Mouse (Mus musculus): ENCODE results near the gene Dock9. TPM values are rescaled to one million over a fixed set of nuclear protein-coding genes. Genes with fewer than 3 reads are reported as not detected.

The Dock9 gene
- polyA plus RNA-seq, 1 experiment from 2014 or later: 4.8 TPM

DNA sequence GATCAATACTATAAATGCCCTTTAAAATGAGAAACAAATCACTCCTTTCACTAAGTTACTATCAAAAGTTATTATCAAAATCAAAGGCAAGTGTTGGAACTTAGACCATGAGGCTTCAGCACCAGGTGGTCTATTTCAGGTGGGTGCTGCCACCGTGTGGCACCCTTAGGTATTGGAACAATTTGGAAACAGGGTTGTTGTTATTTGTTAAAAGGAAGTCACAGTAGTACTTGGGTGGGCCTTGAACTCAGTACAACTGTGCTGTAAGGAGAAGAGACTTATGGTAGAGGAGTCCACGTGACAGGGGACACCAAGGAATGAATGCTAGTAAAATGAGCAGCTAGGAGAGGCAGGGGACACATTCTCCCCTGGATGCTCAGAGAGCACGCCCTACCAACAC, 218.6 kb downstream of the Dock9 start:
- H3K36me3 ChIP-seq: peaks cover 20% of the 10 kb centered on the region
- H3K9ac ChIP-seq: no peak overlapping the region
- 43% methylated on average over 3 of the region's 3 CpGs for WGBS
- no peak overlapping the region for H3K4me3 ChIP-seq
- H3K9me3 ChIP-seq: no peaks in the 10 kb centered on the region
- H3K4me2 ChIP-seq: no peak overlapping the region
- no peak overlapping the region for H3K27ac ChIP-seq (replicated peaks)
- ATAC-seq (ENCODE audit: extremely low read depth, insufficient number of reproducible peaks, low FRiP score, low TSS enrichment): no peak
- 0 out of 2 replicates have a peak, but pooled peaks cover 3% of the 10 kb centered on the region for H3K4me1 ChIP-seq
- H3K27me3 ChIP-seq (replicated peaks): no peaks in the 10 kb centered on the region

DNA sequence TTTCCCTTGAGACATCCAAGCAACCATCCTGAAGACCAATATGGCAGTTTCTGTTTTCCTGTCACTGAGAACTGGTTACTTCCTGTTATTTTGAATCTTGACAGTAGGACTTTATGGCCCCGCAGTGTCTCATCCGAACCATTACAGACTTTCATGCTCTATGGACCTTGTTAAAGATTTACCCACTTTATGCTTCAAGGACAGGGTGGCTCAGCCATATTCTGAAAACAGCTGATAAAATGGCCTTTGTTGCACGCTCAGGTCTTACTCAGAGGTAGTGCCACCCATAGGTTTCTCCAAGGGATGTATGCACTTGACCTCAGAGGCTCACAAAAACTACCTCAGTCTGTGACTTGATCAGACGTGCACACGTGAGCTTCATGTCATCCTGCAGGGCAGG, 224.2 kb downstream of the Dock9 start:
- H3K4me3 ChIP-seq: no peak overlapping the region
- no peak overlapping the region for H3K9ac ChIP-seq
- H3K27me3 ChIP-seq (replicated peaks): no peaks in the 10 kb centered on the region
- no peak overlapping the region for H3K4me2 ChIP-seq
- peaks cover 12% of the 10 kb centered on the region for H3K36me3 ChIP-seq
- H3K9me3 ChIP-seq: no peaks in the 10 kb centered on the region
- ATAC-seq (ENCODE audit: extremely low read depth, insufficient number of reproducible peaks, low FRiP score, low TSS enrichment): no peak
- 86% methylated on average over 5 of the region's 5 CpGs for WGBS
- H3K4me1 ChIP-seq: 0 out of 2 replicates have a peak, but pooled peaks cover 3% of the 10 kb centered on the region
- H3K27ac ChIP-seq (replicated peaks): no peak overlapping the region

DNA sequence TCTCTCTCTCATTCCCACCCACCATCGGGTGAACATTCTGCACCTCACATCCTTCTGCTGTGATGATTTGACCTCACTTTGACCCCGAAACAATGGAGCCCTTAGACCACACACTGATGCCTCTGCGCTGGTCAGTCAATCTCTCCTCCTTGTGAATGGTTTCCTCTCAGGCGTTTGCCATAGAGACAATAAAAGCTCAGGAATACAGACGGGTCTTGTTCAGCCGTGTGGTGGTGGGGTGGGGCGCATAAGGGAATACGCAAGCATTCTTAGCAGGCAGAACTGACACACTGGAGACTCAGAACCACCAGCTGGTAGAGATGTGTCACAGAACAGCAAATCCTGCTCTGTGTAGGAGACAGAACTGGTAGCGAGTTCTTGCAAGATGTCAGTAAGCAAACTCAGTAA, 230.8 kb downstream of the Dock9 start:
- ATAC-seq (ENCODE audit: extremely low read depth, insufficient number of reproducible peaks, low FRiP score, low TSS enrichment): no peak
- no peaks in the 10 kb centered on the region for H3K27me3 ChIP-seq (replicated peaks)
- no peaks in the 10 kb centered on the region for H3K36me3 ChIP-seq
- H3K9ac ChIP-seq: no peak overlapping the region
- no peak overlapping the region for H3K4me3 ChIP-seq
- peaks cover 11% of the 10 kb centered on the region for H3K4me1 ChIP-seq
- H3K4me2 ChIP-seq: no peak overlapping the region
- H3K27ac ChIP-seq (replicated peaks): no peak overlapping the region
- no peaks in the 10 kb centered on the region for H3K9me3 ChIP-seq
- WGBS: 52% methylated on average over 9 of the region's 9 CpGs

DNA sequence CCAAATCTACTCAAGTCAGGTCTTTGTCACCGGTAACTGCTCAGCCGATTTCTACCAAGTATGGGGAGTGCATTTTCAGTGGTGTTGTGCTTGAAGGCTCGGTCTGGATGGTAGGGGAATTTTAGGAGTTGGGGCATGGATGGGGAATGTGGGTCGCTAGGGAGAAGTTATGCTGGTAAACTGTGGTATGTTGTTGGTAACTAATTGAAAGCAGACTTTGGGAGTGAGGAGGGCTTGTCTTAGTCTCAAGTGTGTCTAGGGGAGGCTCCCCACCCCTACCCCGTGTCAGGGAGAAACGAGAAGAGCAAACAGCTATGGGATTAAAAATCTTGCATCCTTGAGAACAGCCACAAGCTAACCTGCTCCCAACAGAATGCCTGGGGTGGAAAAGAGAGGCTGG, 231.7 kb downstream of the Dock9 start:
- WGBS: 58% methylated on average over 6 of the region's 6 CpGs
- Histone ChIP-seq H3K9me3 (no peaks in the 10 kb centered on the region), H3K27me3 (replicated peaks) (no peaks in the 10 kb centered on the region), H3K9ac (no peak overlapping the region), H3K4me2 (no peak overlapping the region), H3K27ac (replicated peaks) (no peak overlapping the region), H3K4me1 (peaks cover 11% of the 10 kb centered on the region), H3K4me3 (no peak overlapping the region), H3K36me3 (peaks cover 2% of the 10 kb centered on the region; the same call in 1 of the 2 replicates)
- ATAC-seq (ENCODE audit: extremely low read depth, insufficient number of reproducible peaks, low FRiP score, low TSS enrichment): no peak

DNA sequence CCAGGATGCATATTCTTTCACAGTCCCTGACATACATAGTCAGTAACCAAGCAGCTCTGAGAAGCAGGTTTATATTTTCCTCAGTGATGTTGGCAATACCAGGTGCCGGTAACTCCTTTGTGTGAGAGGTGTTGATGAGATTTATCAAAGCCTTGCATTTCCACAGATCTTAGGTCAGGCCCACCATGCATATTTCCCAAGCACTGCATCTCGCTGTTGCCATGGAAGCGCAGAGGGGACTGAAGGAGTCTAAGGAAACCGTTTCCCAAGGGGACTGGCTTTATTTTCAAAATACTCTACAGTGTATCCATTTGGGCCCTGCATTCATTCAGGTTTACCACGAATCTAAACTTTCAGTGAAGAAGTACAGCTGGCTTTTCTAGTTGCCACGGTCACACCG, 233.0 kb downstream of the Dock9 start:
- H3K27ac ChIP-seq (replicated peaks): no peak overlapping the region
- no peak overlapping the region for H3K4me2 ChIP-seq
- peaks cover 5% of the 10 kb centered on the region; the same call in 1 of the 2 replicates for H3K36me3 ChIP-seq
- no peak overlapping the region for H3K9ac ChIP-seq
- H3K4me1 ChIP-seq: peaks cover 11% of the 10 kb centered on the region
- WGBS: 73% methylated on average over 7 of the region's 7 CpGs
- ATAC-seq (ENCODE audit: extremely low read depth, insufficient number of reproducible peaks, low FRiP score, low TSS enrichment): no peak
- no peaks in the 10 kb centered on the region for H3K9me3 ChIP-seq
- H3K4me3 ChIP-seq: no peak overlapping the region
- no peaks in the 10 kb centered on the region for H3K27me3 ChIP-seq (replicated peaks)

DNA sequence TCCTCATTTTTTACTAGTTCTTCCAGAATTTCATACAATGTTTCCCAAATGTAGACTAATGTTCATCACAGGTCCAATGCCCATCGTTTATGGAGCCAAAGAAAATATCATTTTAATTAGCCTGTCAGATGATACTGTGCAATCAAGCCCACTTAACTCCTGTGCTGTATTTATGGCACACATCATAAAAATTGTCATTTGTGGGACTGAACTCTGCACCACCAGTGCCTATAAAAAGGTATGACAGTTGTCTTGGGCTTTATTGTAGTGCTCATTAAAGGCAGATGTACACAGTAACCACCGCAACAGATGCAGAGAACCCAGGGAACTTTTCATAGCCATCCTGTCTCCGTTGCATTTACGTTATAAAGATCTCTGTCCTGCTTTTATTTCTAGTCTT, 233.7 kb downstream of the Dock9 start:
- peaks cover 9% of the 10 kb centered on the region; the same call in 1 of the 2 replicates for H3K36me3 ChIP-seq
- no peak overlapping the region for H3K9ac ChIP-seq
- 81% methylated on average over 4 of the region's 4 CpGs for WGBS
- H3K4me3 ChIP-seq: no peak overlapping the region
- H3K4me1 ChIP-seq: peaks cover 11% of the 10 kb centered on the region
- H3K27me3 ChIP-seq (replicated peaks): no peaks in the 10 kb centered on the region
- no peak overlapping the region for H3K4me2 ChIP-seq
- no peaks in the 10 kb centered on the region for H3K9me3 ChIP-seq
- H3K27ac ChIP-seq (replicated peaks): no peak overlapping the region
- no peak for ATAC-seq (ENCODE audit: extremely low read depth, insufficient number of reproducible peaks, low FRiP score, low TSS enrichment)

DNA sequence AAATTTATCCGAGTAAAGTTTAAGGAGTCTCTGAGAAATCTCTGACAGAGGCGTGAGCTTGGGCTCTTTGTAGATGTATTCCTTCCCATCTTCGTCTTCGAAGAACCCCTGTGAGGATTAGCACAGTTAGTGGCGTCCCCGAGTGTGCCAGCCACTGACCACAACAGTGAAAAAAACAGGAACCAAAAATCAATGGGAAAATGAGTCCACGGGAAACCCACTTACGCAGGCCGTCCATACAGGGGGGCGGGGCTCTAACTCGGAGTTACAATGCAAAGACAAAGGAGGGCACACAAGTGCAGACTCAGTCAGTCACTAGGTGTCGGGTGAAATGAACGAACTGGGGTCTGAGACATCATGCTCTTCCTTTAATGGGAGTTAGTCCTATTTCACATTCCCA, 238.6 kb downstream of the Dock9 start:
- no peak overlapping the region for H3K27ac ChIP-seq (replicated peaks)

DNA sequence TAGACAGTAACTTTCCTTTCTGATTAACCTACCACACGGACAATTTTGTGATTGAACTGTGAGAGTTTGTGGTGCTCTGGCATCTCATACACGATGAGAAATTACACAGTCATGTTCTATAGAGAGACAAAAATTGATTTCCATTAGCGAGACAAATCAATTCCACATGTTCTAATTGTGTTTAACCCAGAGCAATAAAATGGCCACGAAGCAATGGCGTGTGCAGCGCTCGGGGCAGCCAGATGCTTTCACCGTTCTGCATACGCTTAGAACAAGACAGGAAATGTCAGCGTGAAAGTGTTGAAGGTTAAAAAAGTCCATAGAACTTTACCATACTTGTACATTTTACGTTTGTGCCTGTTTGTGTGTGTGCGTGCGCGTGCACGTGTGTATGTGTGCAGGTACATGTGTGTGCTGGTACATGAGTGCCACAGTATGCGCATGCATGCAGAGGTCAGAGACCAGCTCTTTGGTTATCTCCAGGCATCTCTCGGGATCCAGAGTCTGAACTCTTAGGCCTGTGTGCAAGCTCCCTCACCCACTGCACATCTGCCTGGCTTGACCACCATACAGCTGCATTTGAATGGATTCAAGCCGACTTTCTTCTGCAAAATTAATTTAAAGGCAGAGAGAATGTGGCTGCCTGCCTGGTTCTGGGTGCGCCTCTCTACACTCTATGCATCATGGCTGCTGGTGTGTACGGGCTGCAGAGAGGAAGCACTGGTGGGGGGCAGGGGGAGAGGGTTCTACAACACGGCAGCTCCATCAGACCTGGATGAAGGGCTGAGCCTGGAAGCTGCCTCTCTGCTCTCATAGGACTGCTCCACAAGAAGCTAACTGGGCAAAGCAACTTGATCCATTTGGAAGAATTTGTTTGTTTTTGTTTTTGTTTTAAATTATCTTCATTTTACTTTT, 241.0 kb downstream of the Dock9 start:
- Histone ChIP-seq H3K27me3 (replicated peaks) (no peaks in the 10 kb centered on the region), H3K4me3 (no peak overlapping the region), H3K4me1 (peaks cover 7% of the 10 kb centered on the region; the same call in 1 of the 2 replicates), H3K27ac (replicated peaks) (no peak overlapping the region), H3K4me2 (no peak overlapping the region), H3K9me3 (no peaks in the 10 kb centered on the region), H3K9ac (no peak overlapping the region), H3K36me3 (peaks cover 14% of the 10 kb centered on the region)
- ATAC-seq (ENCODE audit: extremely low read depth, insufficient number of reproducible peaks, low FRiP score, low TSS enrichment): no peak
- WGBS: 84% methylated on average over 21 of the region's 21 CpGs

More for the DNA sequence above, 238.6 kb downstream of the Dock9 start:
- Histone ChIP-seq H3K9ac (no peak overlapping the region), H3K4me2 (no peak overlapping the region), H3K27me3 (replicated peaks) (no peaks in the 10 kb centered on the region), H3K9me3 (no peaks in the 10 kb centered on the region), H3K4me3 (no peak overlapping the region), H3K36me3 (peaks cover 14% of the 10 kb centered on the region), H3K4me1 (peaks cover 2% of the 10 kb centered on the region; the same call in 1 of the 2 replicates)
- ATAC-seq (ENCODE audit: extremely low read depth, insufficient number of reproducible peaks, low FRiP score, low TSS enrichment): no peak
- 75% methylated on average over 13 of the region's 13 CpGs for WGBS

DNA sequence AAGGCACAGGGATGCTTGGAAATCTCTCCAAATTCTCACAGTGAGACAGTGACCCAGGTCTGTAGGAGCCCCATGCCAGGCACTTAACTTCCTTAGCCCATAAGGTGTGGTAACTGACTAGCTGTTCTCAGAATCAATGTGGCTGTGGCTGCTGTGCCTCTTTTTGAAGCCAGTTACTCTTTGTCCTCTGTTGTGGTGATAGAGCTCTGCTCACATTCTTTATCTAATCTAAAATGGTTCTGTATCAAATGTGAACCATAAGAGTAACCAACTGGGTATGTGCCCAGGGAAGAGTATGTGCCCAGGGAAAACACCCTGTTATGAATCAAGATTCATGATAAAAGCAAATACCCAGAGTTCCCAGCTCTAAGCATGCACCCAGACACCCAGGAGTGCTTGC, 243.9 kb downstream of the Dock9 start:
- ATAC-seq (ENCODE audit: extremely low read depth, insufficient number of reproducible peaks, low FRiP score, low TSS enrichment): no peak
- Histone ChIP-seq H3K9me3 (no peaks in the 10 kb centered on the region), H3K4me2 (no peak overlapping the region), H3K27me3 (replicated peaks) (no peaks in the 10 kb centered on the region), H3K36me3 (peaks cover 14% of the 10 kb centered on the region), H3K9ac (no peak overlapping the region), H3K4me3 (no peak overlapping the region), H3K4me1 (peaks cover 7% of the 10 kb centered on the region; the same call in 1 of the 2 replicates), H3K27ac (replicated peaks) (no peak overlapping the region)

DNA sequence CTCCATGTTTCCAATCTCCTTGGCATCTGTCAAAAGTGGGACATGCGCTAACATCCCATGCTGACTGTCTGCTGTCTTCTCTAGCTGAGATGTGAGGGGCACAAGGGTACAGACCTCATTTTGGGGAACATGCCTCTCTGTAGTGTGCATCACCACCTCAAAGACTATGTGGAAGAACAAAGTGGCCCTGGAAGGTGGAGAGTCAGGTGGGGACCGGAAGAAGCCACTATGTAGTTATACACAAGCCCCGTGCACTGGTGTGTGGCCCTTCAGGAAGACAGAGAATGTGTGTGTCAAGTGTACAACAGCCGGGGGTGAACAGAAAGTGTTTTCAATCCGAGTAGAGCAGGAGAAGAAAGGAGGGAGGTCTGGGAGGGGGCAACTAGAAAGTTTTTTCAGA, 245.1 kb downstream of the Dock9 start:
- H3K36me3 ChIP-seq: peaks cover 17% of the 10 kb centered on the region
- H3K9me3 ChIP-seq: no peaks in the 10 kb centered on the region
- ATAC-seq (ENCODE audit: extremely low read depth, insufficient number of reproducible peaks, low FRiP score, low TSS enrichment): no peak
- 79% methylated on average over 5 of the region's 5 CpGs for WGBS
- no peak overlapping the region for H3K4me2 ChIP-seq
- H3K4me3 ChIP-seq: no peak overlapping the region
- no peak overlapping the region for H3K9ac ChIP-seq
- H3K27ac ChIP-seq (replicated peaks): no peak overlapping the region
- peaks cover 13% of the 10 kb centered on the region for H3K4me1 ChIP-seq
- no peaks in the 10 kb centered on the region for H3K27me3 ChIP-seq (replicated peaks)

DNA sequence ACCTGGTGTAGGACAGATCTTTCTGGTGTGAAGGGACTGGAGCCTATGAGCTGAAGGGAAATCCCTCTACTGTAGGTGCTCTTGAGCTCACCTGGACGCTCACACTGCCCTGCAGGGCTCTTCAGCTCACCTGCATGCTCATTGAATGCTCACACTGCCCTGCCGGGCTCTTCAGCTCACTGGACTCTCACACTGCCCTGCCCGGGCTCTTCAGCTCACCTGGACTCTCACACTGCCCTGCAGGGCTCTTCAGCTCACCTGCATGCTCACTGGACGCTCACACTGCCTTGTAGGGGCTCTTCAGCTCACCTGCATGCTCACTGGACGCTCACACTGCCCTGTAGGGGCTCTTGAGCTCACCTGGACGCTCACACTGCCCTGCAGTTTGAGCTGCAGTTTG, 247.8 kb downstream of the Dock9 start:
- H3K36me3 ChIP-seq: peaks cover 28% of the 10 kb centered on the region
- H3K4me2 ChIP-seq: no peak overlapping the region
- H3K27ac ChIP-seq (replicated peaks): no peak overlapping the region
- no peak overlapping the region for H3K4me3 ChIP-seq
- no peak for ATAC-seq (ENCODE audit: extremely low read depth, insufficient number of reproducible peaks, low FRiP score, low TSS enrichment)
- peaks cover 19% of the 10 kb centered on the region for H3K4me1 ChIP-seq
- H3K9me3 ChIP-seq: no peaks in the 10 kb centered on the region
- 61% methylated on average over 6 of the region's 6 CpGs for WGBS
- no peaks in the 10 kb centered on the region for H3K27me3 ChIP-seq (replicated peaks)
- H3K9ac ChIP-seq: no peak overlapping the region

DNA sequence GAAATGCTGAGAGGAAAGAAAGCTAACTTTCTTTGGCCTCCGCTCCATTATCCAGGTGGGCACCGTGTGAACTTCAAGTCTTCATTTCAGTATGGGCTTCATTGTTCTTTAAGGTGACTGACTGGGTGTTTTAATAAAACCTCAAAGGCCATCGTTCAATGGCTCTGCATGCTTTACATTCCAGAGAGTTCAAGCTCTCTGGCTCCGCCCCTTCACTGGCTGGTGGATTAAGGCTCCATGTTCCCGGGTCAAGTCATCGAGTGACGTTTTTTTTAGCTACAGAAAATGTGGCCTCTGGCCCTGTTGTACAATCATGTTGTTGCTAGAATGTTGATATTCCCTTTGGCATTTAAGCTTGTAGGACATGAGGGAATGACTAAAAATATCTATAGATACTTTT, 249.9 kb downstream of the Dock9 start:
- peaks cover 12% of the 10 kb centered on the region for H3K4me1 ChIP-seq
- H3K9ac ChIP-seq: no peak overlapping the region
- H3K36me3 ChIP-seq: peaks cover 26% of the 10 kb centered on the region
- peak overlapping the region; percentile 43 for H3K27ac ChIP-seq (replicated peaks)
- H3K27me3 ChIP-seq (replicated peaks): no peaks in the 10 kb centered on the region
- H3K4me3 ChIP-seq: no peak overlapping the region
- no peak for ATAC-seq (ENCODE audit: extremely low read depth, insufficient number of reproducible peaks, low FRiP score, low TSS enrichment)
- H3K4me2 ChIP-seq: no peak overlapping the region
- WGBS: 50% methylated on average over 7 of the region's 7 CpGs
- no peaks in the 10 kb centered on the region for H3K9me3 ChIP-seq
